Mouse (Mus musculus): ENCODE data around the gene Rgs9bp. TPM values are rescaled to one million over a fixed set of nuclear protein-coding genes. Genes with fewer than 3 reads are reported as not detected.
"Not testable (repeated sequence)": the region's sequence is repeated elsewhere in the genome, so short reads cannot be mapped to it uniquely, and the experiment has no call there.

The Rgs9bp gene
- total RNA-seq, 2 experiments from 2014 or later = 0.22 to 0.52 TPM

DNA sequence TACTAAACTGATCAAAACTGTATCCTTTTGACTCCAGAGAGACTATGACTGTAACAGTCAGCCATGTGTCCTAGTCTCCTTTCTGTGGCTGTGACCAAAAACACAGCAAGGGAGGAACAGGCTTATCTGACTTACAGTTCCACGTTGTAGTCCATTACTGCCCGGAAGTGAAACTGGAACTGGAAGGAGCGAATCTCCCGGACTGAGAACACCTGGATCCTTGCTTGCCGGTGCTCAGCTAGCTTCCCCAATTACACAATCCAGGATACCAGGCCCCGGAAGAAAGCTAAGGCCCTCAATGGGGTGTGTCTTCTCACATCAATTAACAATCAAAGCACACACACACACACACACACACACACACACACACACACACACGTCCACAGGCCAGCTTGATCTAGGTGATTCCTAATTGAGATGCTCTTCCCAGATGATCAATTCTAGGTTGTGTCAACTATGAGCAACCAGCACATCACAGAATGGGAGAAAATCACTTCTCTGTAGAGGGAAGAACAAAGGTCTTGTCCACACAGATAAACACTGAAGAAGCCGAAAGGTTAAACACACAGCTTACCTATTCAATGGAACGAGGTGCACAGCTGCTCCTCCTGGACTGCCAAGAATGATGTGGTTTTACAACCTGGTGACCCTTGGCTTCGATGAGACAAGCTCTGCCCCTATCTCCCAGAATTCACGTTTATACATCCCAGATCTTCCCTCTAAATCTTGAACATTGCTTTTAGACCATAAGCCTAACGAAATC lies 49.5 kb downstream of the Rgs9bp start:
- DNase-seq (ENCODE audit: low spot score in 2 of 2) = no peak

DNA sequence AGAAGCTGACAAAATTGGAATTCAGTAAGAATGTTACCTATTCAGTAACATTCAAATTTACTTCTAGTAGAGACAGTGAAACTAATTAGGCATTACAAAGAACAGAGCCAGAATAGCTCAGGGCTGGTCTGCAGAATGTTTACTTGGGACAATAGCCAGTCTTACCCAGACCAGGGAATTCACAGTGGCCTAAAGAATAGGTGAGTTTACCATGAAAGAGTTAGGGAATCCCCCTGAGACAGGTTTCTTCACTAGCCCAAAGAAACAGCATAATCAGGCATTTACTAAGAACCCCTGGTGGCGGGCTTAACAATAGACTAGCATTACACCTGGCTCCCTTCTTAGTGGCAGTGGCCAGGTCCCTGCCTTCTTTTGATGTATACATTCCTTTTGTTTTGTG lies 54.8 kb downstream of the Rgs9bp start:
- DNase-seq (ENCODE audit: low spot score in 2 of 2) = not testable (repeated sequence)

DNA sequence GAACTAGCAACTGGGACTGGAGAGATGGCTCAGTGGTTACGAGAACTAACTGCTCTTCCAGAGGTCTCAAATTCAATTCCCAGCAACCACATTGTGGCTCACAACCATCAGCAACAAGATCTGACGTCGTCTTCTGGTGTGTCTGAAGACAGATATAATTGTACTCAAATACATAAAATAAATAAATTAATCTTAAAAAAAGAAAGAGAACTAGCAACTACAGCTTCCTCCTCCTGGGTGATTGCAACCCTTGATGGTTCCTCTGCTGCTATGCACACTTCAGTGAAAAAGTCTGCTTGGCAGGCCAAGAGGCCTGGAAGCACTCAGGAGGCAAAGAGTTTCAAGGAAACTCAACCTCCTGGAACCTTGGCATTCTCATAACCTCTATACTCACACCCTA lies 55.4 kb downstream of the Rgs9bp start:
- DNase-seq (ENCODE audit: low spot score in 2 of 2) = no peak

Other genes with a start within 250 kb of the Rgs9bp start
- gene Faap24, start 188.7 kb downstream of the Rgs9bp start, total RNA-seq (2021) = 1 to 10 TPM; 3.0 to 3.4 TPM
- 10 to 100 TPM; 10.7 to 14.7 TPM for gene Cep89, start 188.5 kb downstream of the Rgs9bp start, total RNA-seq (2021)
- not detected for gene Slc7a9, start 136.8 kb downstream of the Rgs9bp start, total RNA-seq (2021)
- gene Tdrd12, start 47.8 kb downstream of the Rgs9bp start, total RNA-seq (2021) = not detected
- 10 to 100 TPM; 29.1 to 30.9 TPM for gene Nudt19, start 29.3 kb downstream of the Rgs9bp start, total RNA-seq (2021)
- 10 to 100 TPM; 30.5 to 32.1 TPM for gene Ankrd27, start 662 bp upstream of the Rgs9bp start, total RNA-seq (2021)
- 100 to 1,000 TPM; 122 to 147 TPM for gene Pdcd5, start 61.9 kb upstream of the Rgs9bp start, total RNA-seq (2021)
- 10 to 100 TPM; 19.1 to 23.2 TPM for gene Dpy19l3, start 168.9 kb upstream of the Rgs9bp start, total RNA-seq (2021)
- 10 to 100 TPM; 31.8 to 32.5 TPM for gene Zfp507, start 217.4 kb upstream of the Rgs9bp start, total RNA-seq (2021)